25 mouse cellular contexts compared by ENCODE assay signal in the genomic region with DNA sequence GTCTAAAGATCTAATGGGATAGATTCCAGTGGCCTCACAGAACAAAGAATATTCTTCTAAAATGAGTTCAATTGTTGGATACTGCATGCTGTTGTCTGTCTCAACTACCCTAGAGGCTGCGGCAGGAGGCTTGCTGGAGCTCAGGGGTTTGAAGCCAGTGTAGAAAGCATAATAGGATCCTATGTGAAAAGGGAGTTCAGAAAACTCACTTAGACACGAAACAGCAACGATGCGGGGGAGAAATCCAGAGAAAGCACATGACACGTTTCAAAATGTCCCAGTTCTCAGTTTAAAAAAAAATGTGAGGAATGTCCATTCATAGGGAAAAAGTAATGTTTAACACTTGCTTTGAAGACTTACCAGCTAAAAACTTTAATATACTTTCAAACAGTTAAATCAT. TPM values are rescaled to one million over a fixed set of nuclear protein-coding genes. Genes with fewer than 3 reads are reported as not detected.
DNase-seq lines count a peak whose midpoint lies in the region; ATAC-seq and TF ChIP-seq lines count a peak whose summit lies in the region.
"Had no signal": no experiment of that assay in that cellular context is flagged by ENCODE, and none has a peak within 500 bp of the region (broad histone marks: within the 10 kb centered on the region; RNA-seq: fewer than 3 reads in every experiment).

No protein-coding gene starts in this region.

- H3K4me3 ChIP-seq in left cerebral cortex, adult 2 months: no peak overlapping the region
- H3K4me3 ChIP-seq: embryonic facial prominence, embryonic 13.5 days; embryonic facial prominence, embryonic 15.5 days; erythroblast, embryonic 14.5 days; forebrain, embryonic 10.5 days; forebrain, embryonic 12.5 days had no signal

- no peak for TF ChIP-seq CTCF in left cerebral cortex, adult 2 months (IDR thresholded peaks at IDR 0.05)

- DNase-seq in frontal cortex, postnatal 14 days (ENCODE audit: low spot score in 2 of 2): no peak
- DNase-seq in left cerebral cortex, adult 2 months (ENCODE audit: extremely low spot score in 1 of 2, low spot score in 2 of 2): no peak
- no peak for DNase-seq in left cerebral cortex, postnatal 10 days (ENCODE audit: extremely low spot score in 1 of 2, low spot score in 2 of 2)
- DNase-seq in right cerebral cortex, adult 18-20 months: peak; percentile 42
- DNase-seq in right cerebral cortex, postnatal 14 days: no peak
- DNase-seq: adrenal gland, adult 8-10 months; adrenal gland, postnatal 14 days; adrenal gland, postnatal 36 days; cerebellum, adult 11 months; cerebellum, adult 18-20 months; cerebellum, adult 8-10 months; cerebellum, adult 9-11 months; cerebellum, postnatal 14 days; cerebellum, postnatal 36 days had no signal

- peak; percentile 79; the same call in 1 of the 2 replicates for ATAC-seq in frontal cortex, adult (ENCODE audit: low TSS enrichment)
- ATAC-seq: activated CD4-positive, CD25-positive, alpha-beta regulatory T cell, adult 4 months; CD4-positive, CD25-positive, alpha-beta regulatory T cell, adult 4 months; forebrain, embryonic 14.5 days; forebrain, embryonic 16.5 days; Patski had no signal

- intact Hi-C loops in left cerebral cortex, adult 2 months (cut with DNase I): no loop called here
- intact Hi-C loops in left cerebral cortex, postnatal 10 days (cut with DNase I): no loop called here

- H3K27ac ChIP-seq in left cerebral cortex, adult 2 months: peak overlapping the region; percentile 56
- H3K27ac ChIP-seq: embryonic facial prominence, embryonic 13.5 days; embryonic facial prominence, embryonic 15.5 days; forebrain, embryonic 10.5 days; forebrain, embryonic 12.5 days had no signal

RNA-seq across cellular contexts. Expression of a gene that starts 9.7 kb away (rescaled TPM):
- 100 to 1,000 TPM; 165 to 172 TPM for total RNA-seq in left cerebral cortex, adult 2 months (2021)
- 100 to 1,000 TPM; 183 to 190 TPM for total RNA-seq in left cerebral cortex, postnatal 10 days (2021)

RNA-seq across cellular contexts. Expression of a gene that starts 21.9 kb away (rescaled TPM):
- total RNA-seq in left cerebral cortex, adult 2 months (2021): 10 to 100 TPM in 1 of 2 experiments, 1 to 10 TPM in 1; 9.2 to 17.1 TPM
- total RNA-seq in left cerebral cortex, postnatal 10 days (2021): 10 to 100 TPM in 1 of 2 experiments, 1 to 10 TPM in 1; 9.2 to 12.2 TPM

RNA-seq across cellular contexts. Expression of a gene that starts 28.2 kb away (rescaled TPM):
- total RNA-seq in left cerebral cortex, adult 2 months (2021): 10 to 100 TPM; 56.0 to 56.7 TPM
- 10 to 100 TPM; 55.8 to 59.0 TPM for total RNA-seq in left cerebral cortex, postnatal 10 days (2021)
